Mouse (Mus musculus) erythroblast, embryonic 14.5 days (primary cell): ENCODE data around the gene Eda. TPM values are rescaled to one million over a fixed set of nuclear protein-coding genes. Genes with fewer than 3 reads are reported as not detected.
A peak's percentile ranks its signal among the peaks of the same experiment; 100 is the strongest.

ENCODE experiments used
- H3K27me3 ChIP-seq: 2 replicates; pipeline ENCODE4 v1.6.1; 2012; ENCODE audit warnings: inconsistent platforms; ENCODE audit not compliant: control insufficient read depth
- H3K36me3 ChIP-seq: 2 replicates; pipeline ENCODE4 v1.6.1; 2012; ENCODE audit warnings: mild to moderate bottlenecking, inconsistent platforms; ENCODE audit not compliant: control insufficient read depth
- H3K4me1 ChIP-seq: 2 replicates; pipeline ENCODE4 v1.6.1; 2012; ENCODE audit warnings: inconsistent platforms; ENCODE audit not compliant: control insufficient read depth
- H3K4me3 ChIP-seq: replicated peaks from 2 replicates; pipeline ENCODE3; 2012; ENCODE audit warnings: moderate library complexity, mild to moderate bottlenecking, inconsistent platforms
- H3K9me3 ChIP-seq: 2 replicates; pipeline ENCODE4 v1.6.1; 2012; ENCODE audit warnings: low read length, inconsistent platforms, mixed read lengths; ENCODE audit not compliant: control insufficient read depth
- GATA1 ChIP-seq: IDR thresholded peaks from 2 replicates; pipeline ENCODE4 v1.6.1; 2012; ENCODE audit warnings: low read length, inconsistent platforms, mixed read lengths
- TAL1 ChIP-seq: IDR thresholded peaks from 3 replicates; pipeline ENCODE4 v1.6.1; 2012; ENCODE audit warnings: low read length, inconsistent platforms, mixed read lengths
- polyA plus RNA-seq: library from polyadenylated mRNA; stranded (reverse); fragments of >175 nt; gene quantifications from 2 replicates; pipeline ENCODE4 v1.2.3, GENCODE M21; 2012

Gene Eda
- 0.03 and 0.06 TPM in 2 replicates for polyA plus RNA-seq

- peaks cover 7% of the 10 kb centered on the region; the same call in 1 of the 2 replicates for H3K9me3 ChIP-seq
- peaks cover 13% of the 10 kb centered on the region for H3K4me1 ChIP-seq
- H3K36me3 ChIP-seq, result no peaks in the 10 kb centered on the region
- H3K4me3 ChIP-seq, result peak within 1 kb of the TSS; percentile 63
- TF ChIP-seq GATA1 (no peak), TAL1 (no peak)
- peaks cover 12% of the 10 kb centered on the region for H3K27me3 ChIP-seq
Measured at GRCm38 (mm10) chrX:99975250-99975984, at the start of gene Eda. Gene Eda (plus strand): TSS chrX:99975606.

- Histone ChIP-seq H3K4me3 (no peak overlapping the region), H3K9me3 (no peaks in the 10 kb centered on the region), H3K4me1 (no peaks in the 10 kb centered on the region), H3K27me3 (peaks cover 2% of the 10 kb centered on the region; the same call in 1 of the 2 replicates), H3K36me3 (no peaks in the 10 kb centered on the region)
- no peak for TF ChIP-seq TAL1
- TF ChIP-seq GATA1, result no peak
Measured at GRCm38 (mm10) chrX:99961002-99961401, 14.4 kb upstream of the Eda start.

- no peaks in the 10 kb centered on the region; the same call in 1 of the 2 replicates for H3K4me1 ChIP-seq
- H3K36me3 ChIP-seq, result no peaks in the 10 kb centered on the region
- H3K9me3 ChIP-seq, result no peaks in the 10 kb centered on the region
- no peaks in the 10 kb centered on the region for H3K27me3 ChIP-seq
- TF ChIP-seq TAL1, result no peak
- TF ChIP-seq GATA1, result no peak
- no peak overlapping the region for H3K4me3 ChIP-seq
Measured at GRCm38 (mm10) chrX:99970111-99970510, 5.3 kb upstream of the Eda start.

GRCm38 (mm10) chrX:99974381-99974780, 1.0 kb upstream of the Eda start:
- Histone ChIP-seq H3K4me3 (no peak overlapping the region), H3K36me3 (no peaks in the 10 kb centered on the region), H3K4me1 (peaks cover 13% of the 10 kb centered on the region), H3K9me3 (peaks cover 7% of the 10 kb centered on the region; the same call in 1 of the 2 replicates), H3K27me3 (peaks cover 12% of the 10 kb centered on the region)
- no peak for TF ChIP-seq GATA1
- TF ChIP-seq TAL1, result no peak

GRCm38 (mm10) chrX:99974803-99975202, 603 bp upstream of the Eda start:
- TF ChIP-seq TAL1, result no peak
- TF ChIP-seq GATA1, result no peak
- no peaks in the 10 kb centered on the region for H3K36me3 ChIP-seq
- H3K4me1 ChIP-seq, result peaks cover 13% of the 10 kb centered on the region
- peaks cover 7% of the 10 kb centered on the region; the same call in 1 of the 2 replicates for H3K9me3 ChIP-seq
- H3K27me3 ChIP-seq, result peaks cover 12% of the 10 kb centered on the region
- peak overlapping the region; percentile 63 for H3K4me3 ChIP-seq

- Histone ChIP-seq H3K9me3 (peaks cover 7% of the 10 kb centered on the region; the same call in 1 of the 2 replicates), H3K4me3 (peak overlapping the region; percentile 63), H3K36me3 (no peaks in the 10 kb centered on the region), H3K27me3 (peaks cover 12% of the 10 kb centered on the region), H3K4me1 (peaks cover 13% of the 10 kb centered on the region)
- TF ChIP-seq GATA1 (no peak), TAL1 (no peak)
Measured at GRCm38 (mm10) chrX:99975985-99976924, 849 bp downstream of the Eda start.

- no peaks in the 10 kb centered on the region for H3K36me3 ChIP-seq
- peaks cover 12% of the 10 kb centered on the region for H3K27me3 ChIP-seq
- peaks cover 7% of the 10 kb centered on the region; the same call in 1 of the 2 replicates for H3K9me3 ChIP-seq
- no peak overlapping the region for H3K4me3 ChIP-seq
- TF ChIP-seq TAL1, result no peak
- no peak for TF ChIP-seq GATA1
- peaks cover 13% of the 10 kb centered on the region for H3K4me1 ChIP-seq
Measured at GRCm38 (mm10) chrX:99978354-99978753, 2.9 kb downstream of the Eda start.

- Histone ChIP-seq H3K36me3 (no peaks in the 10 kb centered on the region), H3K4me3 (no peak overlapping the region), H3K9me3 (no peaks in the 10 kb centered on the region), H3K4me1 (no peaks in the 10 kb centered on the region), H3K27me3 (peaks cover 2% of the 10 kb centered on the region; the same call in 1 of the 2 replicates)
- no peak for TF ChIP-seq GATA1
- no peak for TF ChIP-seq TAL1
Measured at GRCm38 (mm10) chrX:99993434-99993833, 18.0 kb downstream of the Eda start.

- H3K4me1 ChIP-seq, result no peaks in the 10 kb centered on the region
- H3K27me3 ChIP-seq, result peaks cover 2% of the 10 kb centered on the region; the same call in 1 of the 2 replicates
- no peaks in the 10 kb centered on the region for H3K9me3 ChIP-seq
- H3K4me3 ChIP-seq, result no peak overlapping the region
- H3K36me3 ChIP-seq, result no peaks in the 10 kb centered on the region
- TF ChIP-seq TAL1, result no peak
- no peak for TF ChIP-seq GATA1
Measured at GRCm38 (mm10) chrX:99999342-99999741, 23.9 kb downstream of the Eda start.
